Mouse (Mus musculus) heart, postnatal 14 days (tissue): ENCODE results near the gene Xkr7. TPM values are rescaled to one million over a fixed set of nuclear protein-coding genes. Genes with fewer than 3 reads are reported as not detected.
A peak's percentile ranks its signal among the peaks of the same experiment; 100 is the strongest.

Experiments used
- DNase-seq, 2 experiments: peaks; one replicate each; pipeline ENCODE4 v3.0.0; 2021 to 2022
- intact Hi-C: fragments of 180-260 bp; cut with DNase I; formaldehyde crosslinking; loops from one replicate; pipeline ENCODE4 v1.15.1; 2025
- total RNA-seq, 2 experiments: library from RNA; stranded (reverse); gene quantifications; 2 replicates each; pipeline ENCODE4 v1.2.3; 2021

The Xkr7 gene
- total RNA-seq, 2 experiments from 2014 or later, result not detected

GRCm38 (mm10) chr2:153032083-153032842 lies 611 bp downstream of the Xkr7 start:
- peak; percentile 86 to 94 for DNase-seq
- intact Hi-C loops, result no loop called here

- intact Hi-C loops, result no loop called here
- DNase-seq, result no peak
These were observed 1.3 kb downstream of the Xkr7 start for GRCm38 (mm10) chr2:153032973-153033372.

GRCm38 (mm10) chr2:153033545-153034230 lies 2.0 kb downstream of the Xkr7 start:
- no peak for DNase-seq
- intact Hi-C loops, result no loop called here

- DNase-seq, result no peak
- intact Hi-C loops, result no loop called here
These were observed 5.0 kb downstream of the Xkr7 start for GRCm38 (mm10) chr2:153036690-153037089.

GRCm38 (mm10) chr2:153043886-153044285 lies 12.2 kb downstream of the Xkr7 start:
- no peak for DNase-seq
- intact Hi-C loops, result no loop called here

- intact Hi-C loops, result no loop called here
- no peak for DNase-seq
These were observed 14.2 kb downstream of the Xkr7 start for GRCm38 (mm10) chr2:153045884-153046299.

GRCm38 (mm10) chr2:153047828-153048465 lies 16.3 kb downstream of the Xkr7 start:
- DNase-seq, result peak; percentile 59 to 73
- intact Hi-C loops, result loop anchor here (1.0 to 2.0 kb wide), 2 partner anchors 33 to 95 kb away; no protein-coding TSS in a partner anchor

- no peak for DNase-seq
- intact Hi-C loops, result loop anchor here (2.0 kb wide), 1 partner anchor 31 kb away; no protein-coding TSS in a partner anchor
These were observed 17.8 kb downstream of the Xkr7 start for GRCm38 (mm10) chr2:153049288-153049996.

GRCm38 (mm10) chr2:153049997-153050358 lies 18.3 kb downstream of the Xkr7 start:
- no peak for DNase-seq
- intact Hi-C loops, result loop anchor here (2.0 kb wide), 1 partner anchor 31 kb away; no protein-coding TSS in a partner anchor

GRCm38 (mm10) chr2:153051095-153051494 lies 19.4 kb downstream of the Xkr7 start:
- intact Hi-C loops, result no loop called here
- DNase-seq, result no peak

GRCm38 (mm10) chr2:153051537-153051936 lies 19.9 kb downstream of the Xkr7 start:
- no peak for DNase-seq
- intact Hi-C loops, result no loop called here

GRCm38 (mm10) chr2:153052700-153053351 lies 21.2 kb downstream of the Xkr7 start:
- no peak for DNase-seq
- intact Hi-C loops, result no loop called here

- intact Hi-C loops, result no loop called here
- DNase-seq, result no peak
These were observed 22.2 kb downstream of the Xkr7 start for GRCm38 (mm10) chr2:153053896-153054295.

GRCm38 (mm10) chr2:153055270-153055920 lies 23.7 kb downstream of the Xkr7 start:
- DNase-seq, result no peak
- intact Hi-C loops, result no loop called here

GRCm38 (mm10) chr2:153058365-153058764 lies 26.7 kb downstream of the Xkr7 start:
- intact Hi-C loops, result no loop called here
- DNase-seq, result no peak

- intact Hi-C loops, result no loop called here
- DNase-seq, result no peak
These were observed 28.6 kb downstream of the Xkr7 start for GRCm38 (mm10) chr2:153060216-153060615.

- no peak for DNase-seq
- intact Hi-C loops, result no loop called here
These were observed 31.7 kb downstream of the Xkr7 start for GRCm38 (mm10) chr2:153063394-153063793.

- DNase-seq, result no peak
These were observed 32.7 kb downstream of the Xkr7 start for GRCm38 (mm10) chr2:153064190-153064970.

More at GRCm38 (mm10) chr2:153064190-153064970, 32.7 kb downstream of the Xkr7 start:
- intact Hi-C loops, result no loop called here
